Mouse (Mus musculus) liver (tissue): ENCODE results near the gene Wfdc15b.
"Not testable (repeated sequence)": the region's sequence is repeated elsewhere in the genome, so short reads cannot be mapped to it uniquely, and the experiment has no call there.

Experiments
- DNase-seq: peaks from one replicate; pipeline ENCODE4 v3.0.0-alpha.2; 2020; ENCODE audit warnings: mixed read lengths

Gene Wfdc15b

DNA sequence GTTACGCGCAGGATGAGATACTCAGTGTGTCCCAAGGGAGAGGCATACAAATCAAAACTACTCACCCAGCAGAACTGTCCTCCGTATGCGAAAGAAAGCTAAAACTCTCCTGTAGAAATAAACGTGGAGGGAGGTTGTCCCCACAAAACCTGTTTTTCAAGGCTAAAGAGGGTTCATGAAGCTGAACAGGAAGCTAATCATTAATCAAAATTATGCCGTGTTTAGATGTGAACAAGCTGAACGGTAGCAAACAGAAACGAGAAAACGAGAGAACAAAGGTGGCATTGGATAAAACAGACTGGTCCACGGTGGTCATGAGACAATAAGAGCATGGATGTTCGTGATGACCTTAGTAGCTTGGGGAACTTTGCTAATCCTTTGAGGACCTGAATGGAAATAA lies at the start of gene Wfdc15b:
Gene Wfdc15b, minus strand, starts transcription at position 139 of the 400 bp plus-strand sequence.
- DNase-seq, result no peak

DNA sequence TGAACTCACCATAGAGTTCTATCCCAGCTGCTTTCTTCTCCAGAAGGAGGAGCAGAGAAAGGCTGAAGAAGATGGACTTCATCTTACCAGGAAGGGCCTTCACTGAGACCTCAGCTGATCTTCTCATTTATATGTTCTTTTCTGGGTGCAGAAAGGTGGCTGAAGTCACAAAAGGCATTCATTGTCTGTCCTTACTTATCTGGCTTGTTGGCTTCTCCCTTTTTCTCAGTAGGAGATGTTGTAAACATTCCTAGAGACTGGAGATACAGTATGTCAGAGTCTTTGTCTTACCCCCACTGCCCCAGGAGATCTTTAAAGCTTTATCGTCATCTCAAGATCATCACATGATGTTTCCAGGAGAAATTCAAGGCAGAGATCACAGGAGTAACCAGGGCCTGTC lies 35.1 kb upstream of the Wfdc15b start, which contains the start of gene Svs3b:
Gene Svs3b, minus strand, starts transcription at position 101 of the 400 bp plus-strand sequence.
- DNase-seq, result not testable (repeated sequence)

DNA sequence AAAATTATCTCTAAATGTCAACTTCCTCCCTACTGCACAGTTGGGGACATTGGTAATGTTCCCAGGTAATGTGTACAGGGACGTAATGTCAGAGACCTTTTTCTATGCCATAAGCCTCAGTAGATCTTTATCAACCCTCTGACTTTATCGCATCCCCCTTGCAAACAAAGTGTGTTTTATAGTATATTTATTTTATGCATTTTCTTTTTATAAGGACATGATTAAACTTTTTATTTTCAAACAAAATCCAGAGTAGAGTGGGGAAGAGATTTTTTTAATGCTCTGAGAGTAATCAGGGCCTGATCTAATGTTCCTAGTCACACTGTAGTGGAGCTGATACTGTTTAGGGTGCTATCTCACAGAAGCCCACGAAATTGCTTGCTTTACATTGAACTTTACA lies 16.9 kb upstream of the Wfdc15b start, which contains the start of gene Svs2:
Gene Svs2, minus strand, starts transcription at position 101 of the 400 bp plus-strand sequence.
- DNase-seq, result no peak

DNA sequence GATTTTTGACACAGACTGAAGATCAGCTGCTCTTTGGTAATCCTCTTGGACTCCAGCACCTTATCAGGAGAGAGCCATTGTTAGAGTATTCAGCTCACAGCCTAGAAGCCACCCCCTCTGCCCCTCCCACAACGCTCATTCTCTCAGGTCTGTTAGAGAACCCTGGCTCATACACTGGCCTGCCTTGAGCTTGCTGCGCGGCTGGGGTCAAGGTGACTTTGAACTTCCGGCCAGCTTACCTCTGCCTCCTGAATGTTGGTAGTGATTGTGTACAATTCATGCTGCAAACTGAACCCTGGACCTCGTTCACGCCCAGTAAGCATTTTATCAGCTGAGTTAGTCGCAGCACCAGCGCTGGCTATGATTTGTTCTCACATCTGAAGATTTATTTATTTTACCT lies 11.2 kb upstream of the Wfdc15b start:
- no peak for DNase-seq

DNA sequence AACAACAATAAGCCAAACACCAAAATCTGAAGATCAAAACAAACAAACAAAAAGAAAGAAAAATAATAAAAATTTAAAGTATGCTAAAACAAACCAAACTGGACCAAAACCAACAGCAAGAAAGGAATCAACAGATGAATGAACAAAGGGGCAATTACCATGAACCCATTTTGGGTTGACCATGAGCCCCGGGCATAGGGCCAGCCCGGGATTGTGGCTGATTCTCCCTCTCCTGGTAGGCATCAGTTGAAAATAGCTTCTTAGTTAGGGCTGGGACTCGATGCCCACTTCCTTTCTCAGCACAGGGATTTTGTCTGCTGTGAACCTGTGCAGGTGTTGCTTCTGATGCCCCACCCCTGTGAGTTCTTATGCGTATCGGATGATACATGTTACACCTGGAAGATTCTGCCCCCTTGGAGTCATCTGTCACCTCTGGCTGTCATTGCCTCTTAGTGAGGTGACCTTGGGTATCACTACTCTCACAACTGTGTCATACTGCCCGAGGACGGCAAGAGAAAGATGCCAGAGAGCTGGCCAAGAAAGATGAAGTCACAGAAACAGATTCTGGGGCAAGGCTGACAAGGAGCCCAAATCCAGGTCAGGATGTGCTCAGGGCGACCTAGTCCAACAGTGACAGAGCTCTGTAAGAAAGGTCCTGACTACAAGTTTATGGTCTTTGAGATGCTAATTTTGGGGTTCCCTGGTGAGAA lies 7.1 kb upstream of the Wfdc15b start:
- no peak for DNase-seq

DNA sequence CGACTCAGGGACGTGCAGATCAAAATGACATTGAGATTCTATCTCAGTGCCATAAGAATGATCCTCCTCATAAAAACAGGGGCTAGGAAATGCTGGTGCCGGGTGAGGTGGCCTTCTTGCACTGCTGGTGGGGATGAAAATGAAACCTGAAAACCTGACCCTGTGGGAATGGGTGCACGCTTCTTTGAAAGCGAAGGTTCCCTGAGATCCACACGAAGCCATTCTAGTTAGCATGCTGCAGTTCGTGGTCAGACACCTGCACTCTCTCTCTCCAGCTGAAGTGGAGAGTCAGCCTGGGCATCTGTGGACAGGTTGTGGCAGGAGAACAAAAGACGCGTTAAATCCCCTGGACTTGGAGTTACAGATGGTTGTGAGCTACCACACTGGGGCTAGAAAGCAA lies 2.2 kb downstream of the Wfdc15b start:
- no peak for DNase-seq

DNA sequence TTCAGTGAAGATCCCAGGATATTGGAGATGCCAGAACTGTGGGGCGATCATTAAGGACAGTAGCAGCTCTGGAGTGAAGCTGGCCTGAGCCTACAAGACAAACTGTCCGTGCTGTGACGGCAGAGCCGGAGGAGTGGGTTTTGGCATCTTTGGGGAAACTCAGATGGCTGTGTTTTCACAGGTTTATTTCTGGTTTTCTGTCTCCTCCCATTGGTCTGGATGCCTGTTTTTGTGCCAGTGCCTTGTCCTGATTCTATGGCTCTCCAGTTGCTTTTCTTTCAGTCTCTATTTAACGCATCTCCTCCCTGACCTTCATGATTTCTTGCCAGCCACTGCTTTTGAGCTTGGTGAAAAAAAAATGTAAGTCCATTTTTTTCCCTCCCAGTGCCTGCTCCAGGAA lies 8.7 kb downstream of the Wfdc15b start:
- no peak for DNase-seq

DNA sequence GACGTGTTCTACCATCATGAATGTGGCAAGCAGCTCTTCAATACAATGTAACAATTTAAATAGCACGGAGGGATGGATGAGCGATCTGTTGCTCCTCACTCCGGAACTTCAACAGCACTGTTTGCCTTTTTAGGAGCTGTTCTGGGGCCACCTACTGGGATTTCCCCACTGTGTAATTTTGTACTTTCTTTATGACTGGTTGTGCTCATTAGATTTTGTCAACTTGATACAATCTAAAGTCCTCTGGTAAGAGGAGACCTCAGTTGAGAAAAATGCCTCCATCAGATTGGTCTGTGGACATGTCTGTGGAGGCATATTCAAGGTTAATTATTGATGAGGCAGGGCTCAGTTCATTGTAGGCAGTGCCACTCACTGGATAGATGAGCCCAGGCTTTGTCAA lies 10.6 kb downstream of the Wfdc15b start:
- no peak for DNase-seq

DNA sequence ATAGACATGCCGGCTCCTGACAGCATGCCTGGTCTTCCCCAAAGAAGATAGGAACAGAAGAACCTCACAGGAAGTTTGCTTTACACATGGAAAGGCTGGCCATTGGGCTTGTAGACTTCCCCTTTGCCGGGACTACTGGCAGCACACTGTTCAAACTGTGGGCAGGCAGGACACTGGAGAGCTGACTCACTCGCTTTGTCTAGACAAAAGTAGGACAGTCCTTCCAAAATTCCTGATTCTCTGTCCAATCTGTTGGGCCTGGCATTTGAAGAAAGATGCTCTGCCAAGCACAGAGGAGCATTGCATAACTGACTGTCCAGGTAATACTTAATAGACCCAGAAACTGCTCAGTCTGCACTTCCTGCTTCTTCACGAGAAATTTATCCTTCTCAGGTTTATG lies 14.8 kb downstream of the Wfdc15b start:
- DNase-seq, result no peak

DNA sequence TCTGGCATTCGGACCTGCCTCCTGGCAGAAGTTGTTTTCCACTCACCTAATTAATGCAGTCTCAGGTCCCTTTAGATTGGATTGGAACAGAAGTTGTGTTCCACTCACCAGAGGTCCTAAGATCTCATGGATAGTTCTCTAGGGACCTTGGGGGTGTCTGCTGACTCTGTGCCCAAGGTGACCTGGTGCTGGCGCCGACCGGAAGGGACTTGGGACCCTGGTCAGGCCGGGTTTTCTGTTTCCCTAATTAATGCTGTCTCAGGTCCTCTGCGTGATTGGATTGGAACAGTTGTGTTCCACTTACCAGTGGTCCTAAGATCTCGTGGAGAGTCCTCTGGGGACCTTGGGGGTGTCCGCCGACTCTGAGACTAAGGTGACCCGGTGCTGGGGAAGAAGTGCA lies 15.4 kb downstream of the Wfdc15b start:
- DNase-seq, result not testable (repeated sequence)

DNA sequence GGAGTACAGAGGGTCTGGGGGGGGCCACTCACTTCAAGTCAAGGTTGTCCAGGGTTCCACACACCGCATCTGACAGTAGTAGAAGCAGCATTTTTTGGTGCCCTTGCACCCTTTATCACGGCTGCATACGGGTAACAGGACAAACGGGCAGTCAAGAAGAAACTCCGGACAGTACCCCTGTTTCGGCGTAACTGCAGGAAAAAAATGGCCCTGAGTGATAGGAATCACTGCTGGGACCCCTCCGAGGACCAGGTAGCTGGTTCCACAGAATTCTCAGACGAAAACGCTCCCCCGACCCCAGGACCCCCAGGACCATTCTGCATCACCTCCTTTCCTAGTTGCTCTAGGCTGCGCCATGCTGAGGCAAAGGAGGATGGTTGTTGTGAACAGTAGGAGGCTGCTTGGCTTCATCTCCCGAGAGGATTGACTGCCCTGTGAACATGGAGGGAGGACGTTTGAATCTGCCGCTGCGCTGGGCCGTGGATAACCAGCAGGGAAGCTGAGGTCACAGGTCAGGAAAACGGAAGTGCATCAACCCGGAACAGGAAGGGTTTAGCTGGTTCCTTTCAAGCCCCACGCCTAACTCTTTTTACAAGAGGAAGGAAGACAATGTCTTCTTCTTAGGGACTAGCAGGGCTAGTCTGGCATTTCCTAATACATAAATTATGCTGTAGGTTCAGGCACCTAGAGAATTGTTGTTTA lies 21.7 kb downstream of the Wfdc15b start, which contains the start of gene Wfdc15a:
Gene Wfdc15a, minus strand, starts transcription at position 505 of the 702 bp plus-strand sequence.
- DNase-seq, result no peak

DNA sequence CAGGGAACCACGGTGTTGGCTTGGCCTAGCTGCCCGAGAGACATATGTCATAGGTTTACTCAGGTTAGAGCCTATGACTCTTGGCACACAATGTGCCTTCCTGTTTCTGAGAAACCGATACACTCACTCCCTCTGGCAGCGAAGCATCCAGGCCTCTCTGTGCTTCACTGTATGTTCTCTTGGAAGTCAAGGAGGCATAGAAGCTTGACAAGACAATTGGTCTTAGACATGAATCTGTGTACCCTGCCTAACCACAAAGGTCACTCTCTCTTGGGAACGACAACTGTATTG lies 24.8 kb downstream of the Wfdc15b start:
- no peak for DNase-seq

DNA sequence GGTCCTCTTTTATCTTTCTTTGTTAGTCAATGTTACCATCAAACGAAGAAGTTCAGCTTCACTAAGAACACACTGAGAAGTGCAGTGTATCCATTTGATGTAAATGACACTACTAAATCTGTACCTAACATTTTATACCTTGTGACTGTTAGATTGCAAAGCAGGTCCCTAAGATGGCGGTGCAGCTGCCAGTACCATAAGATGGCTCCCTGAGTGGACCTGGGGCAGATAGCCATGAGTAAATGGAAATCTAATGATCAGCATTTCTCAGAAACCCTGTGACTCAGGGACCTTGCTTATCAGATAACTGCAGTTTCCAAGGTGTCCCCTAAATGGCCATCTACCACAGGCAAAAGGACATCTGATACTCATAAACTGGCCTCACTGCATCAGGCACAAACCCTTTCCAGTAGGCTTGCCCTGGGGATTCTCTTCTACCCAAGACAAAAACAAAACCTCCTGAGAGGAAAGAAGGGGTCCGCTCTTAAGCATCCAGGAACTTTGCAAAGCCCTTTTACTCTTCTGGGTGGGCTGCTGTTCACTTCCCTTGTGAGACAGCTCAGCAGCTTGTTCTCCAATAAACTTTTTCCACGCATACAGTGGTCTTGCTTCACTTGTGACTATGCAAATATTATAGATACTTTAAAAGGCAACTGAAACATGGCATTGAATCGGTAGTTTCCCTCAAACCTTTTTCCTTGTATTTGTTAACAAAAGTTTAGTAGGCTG lies 25.3 kb downstream of the Wfdc15b start:
- no peak for DNase-seq

DNA sequence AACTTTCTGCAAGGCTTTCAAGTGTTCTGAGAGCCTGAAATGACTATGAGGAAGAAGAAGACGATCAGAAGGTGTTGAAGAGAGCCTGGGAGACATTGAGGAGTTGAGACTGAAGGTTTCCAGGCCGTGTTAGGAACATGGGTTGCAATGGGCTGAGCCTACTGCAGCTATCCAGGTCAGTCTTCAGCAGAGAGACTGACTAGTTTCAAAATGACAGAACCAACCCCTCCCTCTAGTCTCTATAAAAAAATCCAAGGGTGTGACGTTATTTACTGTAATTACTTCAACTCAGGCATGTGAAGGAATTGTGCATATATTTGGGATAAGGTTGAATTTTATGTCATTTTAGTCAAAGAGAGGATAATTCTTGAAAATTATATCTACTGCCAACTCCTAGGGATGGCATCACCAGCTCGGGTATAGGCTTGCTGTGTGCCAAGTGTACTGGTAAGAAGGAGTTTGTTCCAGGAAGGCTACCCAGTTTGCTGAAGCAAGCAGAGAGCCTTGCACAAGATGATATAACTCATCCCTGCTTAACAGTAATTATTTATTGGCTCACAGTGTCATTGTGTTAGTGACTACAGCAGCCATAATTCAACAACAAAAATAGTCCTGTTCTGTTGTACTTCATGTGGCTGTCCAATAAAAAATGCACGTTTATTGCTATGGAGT lies 26.4 kb downstream of the Wfdc15b start:
- DNase-seq, result no peak

DNA sequence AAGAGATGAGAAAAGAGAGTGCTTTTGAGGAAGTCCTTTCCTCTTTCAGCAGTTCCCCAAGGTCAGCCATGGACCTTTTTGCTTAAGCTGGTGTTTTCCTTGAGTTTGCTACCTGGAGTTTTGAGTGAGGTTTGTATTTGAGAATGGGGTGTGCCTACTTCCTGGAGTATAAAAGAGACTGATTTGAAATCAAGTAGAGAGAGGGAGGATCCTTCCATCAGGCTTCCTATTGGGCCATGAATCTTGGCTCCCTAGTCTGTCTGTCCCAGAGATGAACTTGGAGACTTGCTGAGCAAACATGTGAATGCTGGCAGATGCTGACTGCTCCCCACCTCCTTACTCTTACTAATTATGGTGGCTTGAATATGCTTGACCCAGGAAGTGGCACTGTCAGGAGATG lies 29.2 kb downstream of the Wfdc15b start:
- no peak for DNase-seq

DNA sequence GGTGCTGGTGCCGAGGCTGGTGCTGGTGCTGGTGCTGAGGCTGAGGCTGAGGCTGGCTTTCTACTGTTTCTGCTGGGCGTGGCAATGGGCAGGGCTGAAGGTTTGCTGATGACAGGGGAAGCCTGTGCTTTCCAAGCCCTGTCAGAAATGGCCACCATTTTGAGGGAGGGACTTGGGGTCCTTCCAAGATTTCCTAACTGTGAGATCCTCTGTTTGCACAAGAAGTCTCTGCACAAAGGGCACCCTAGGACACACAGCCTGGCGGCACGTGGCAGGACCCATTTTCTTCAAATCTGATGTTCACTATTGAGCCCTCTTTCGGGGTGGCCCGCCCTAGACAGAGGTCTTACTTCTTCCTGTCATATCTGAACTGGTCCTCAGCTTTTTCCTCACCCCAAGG lies 30.9 kb downstream of the Wfdc15b start, which contains the start of gene Wfdc12:
Gene Wfdc12, minus strand, starts transcription at position 33 of the 400 bp plus-strand sequence.
- no peak for DNase-seq

DNA sequence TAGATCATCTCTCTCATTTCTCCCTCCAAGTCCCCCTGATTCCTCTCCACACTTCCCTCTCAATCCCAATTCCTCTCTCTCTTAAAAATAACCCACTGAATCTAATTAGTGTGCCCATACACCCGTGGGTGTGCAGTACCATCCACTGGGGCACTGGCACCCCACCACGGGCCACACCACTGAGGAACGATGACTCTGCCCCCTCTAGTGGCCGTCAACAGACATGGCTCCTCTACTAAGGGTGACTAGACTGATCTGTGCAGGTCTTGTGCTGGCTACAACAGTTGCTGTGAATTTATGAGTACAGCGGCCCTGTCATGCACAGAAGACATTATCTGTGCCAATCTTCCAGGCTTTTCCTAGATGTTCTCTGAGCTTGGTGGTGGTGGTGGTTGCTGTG lies 32.7 kb downstream of the Wfdc15b start:
- DNase-seq, result no peak

DNA sequence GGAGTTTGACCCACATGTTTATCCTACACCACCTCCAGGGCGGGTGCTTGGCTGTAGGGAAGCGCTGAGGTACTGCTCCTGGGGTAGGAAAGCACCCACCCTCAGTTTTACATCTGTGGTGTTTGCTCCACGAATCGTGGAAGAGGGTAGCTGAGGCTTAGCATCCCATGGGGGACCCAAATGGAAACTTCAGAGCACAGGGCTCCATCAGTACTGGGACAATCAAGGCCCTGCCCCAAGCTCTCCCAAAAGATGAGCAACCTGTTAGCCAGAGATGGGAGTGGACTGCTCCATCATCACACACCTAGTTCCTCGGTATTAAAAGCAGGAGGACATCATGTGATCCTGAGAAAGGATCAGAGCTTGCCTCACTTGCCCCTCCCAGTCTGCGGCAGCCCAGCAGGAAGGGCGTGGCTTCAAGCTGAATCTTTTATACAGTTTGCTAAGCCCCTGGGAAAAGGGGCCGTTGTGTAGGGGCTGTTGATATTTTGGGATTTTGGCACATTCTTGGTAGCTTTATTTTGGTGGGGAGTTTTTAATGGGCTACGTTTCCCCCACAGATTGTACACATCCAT lies 37.2 kb downstream of the Wfdc15b start:
- DNase-seq, result no peak

DNA sequence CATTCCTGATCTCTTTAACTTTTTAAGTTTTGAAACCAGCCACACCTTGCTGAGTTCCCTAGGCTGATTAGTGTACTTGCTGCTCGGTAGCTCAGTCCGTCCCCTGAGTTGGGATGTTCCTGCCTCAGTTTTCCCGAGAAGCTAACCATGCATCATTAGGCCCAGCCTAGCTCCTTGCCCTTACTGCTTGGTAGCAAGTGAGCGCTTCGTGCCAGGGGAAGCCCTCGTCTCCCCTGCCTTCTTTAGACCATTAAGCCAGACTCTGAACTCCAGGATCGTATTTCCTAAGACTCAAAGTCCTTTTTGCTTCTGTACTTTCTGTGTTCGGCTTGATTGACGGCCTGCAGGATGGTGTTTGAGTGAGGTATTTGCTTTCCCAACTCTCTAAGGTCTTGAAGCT lies 38.1 kb downstream of the Wfdc15b start:
- no peak for DNase-seq

DNA sequence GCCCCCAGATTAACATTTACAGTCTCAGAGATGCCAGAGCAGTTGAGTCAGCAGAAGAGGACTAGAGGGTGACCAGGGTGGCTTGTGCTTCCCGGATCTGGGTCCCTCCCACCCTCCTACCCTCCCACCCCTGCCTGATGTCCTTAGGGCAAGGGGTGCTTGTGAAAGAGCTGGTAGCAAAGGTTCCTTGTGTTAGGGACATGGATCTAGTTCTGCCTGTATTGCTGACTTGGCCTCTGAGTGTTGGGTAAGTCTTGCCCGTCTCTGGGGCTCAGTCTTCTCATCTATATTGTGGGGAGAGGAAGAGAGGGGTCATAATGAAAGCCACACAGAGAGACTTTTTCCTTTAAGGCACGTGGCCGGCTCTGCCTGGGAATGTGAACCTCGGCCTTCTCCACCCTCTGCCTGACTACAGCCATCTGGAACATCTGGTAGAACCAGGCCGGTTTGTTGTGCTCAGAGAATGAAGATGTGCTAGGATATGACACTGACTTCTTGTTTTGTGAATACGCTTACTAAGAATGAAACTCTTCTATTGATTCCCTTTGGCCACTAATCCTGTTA lies 38.7 kb downstream of the Wfdc15b start, which contains the start of gene Wfdc5:
Gene Wfdc5, minus strand, starts transcription at position 51 of the 564 bp plus-strand sequence.
- no peak for DNase-seq

DNA sequence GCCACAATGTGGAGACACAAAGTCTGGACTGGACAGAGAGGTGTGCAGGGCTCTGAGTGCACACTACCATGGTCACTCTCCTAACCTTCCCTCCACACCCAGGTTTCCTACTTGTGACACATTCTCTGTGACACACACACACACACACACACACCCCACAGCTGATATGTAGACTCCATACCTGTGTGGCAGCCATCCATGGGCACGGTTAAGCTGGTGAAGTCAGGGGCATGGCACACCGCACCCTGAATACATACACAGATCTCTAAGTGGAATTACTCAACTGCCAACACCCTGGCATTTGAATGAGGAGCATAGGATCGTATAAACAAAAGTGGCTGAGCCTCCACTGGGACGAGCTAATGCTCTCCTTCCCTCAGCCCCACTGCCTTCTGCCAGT lies 40.7 kb downstream of the Wfdc15b start:
- no peak for DNase-seq

DNA sequence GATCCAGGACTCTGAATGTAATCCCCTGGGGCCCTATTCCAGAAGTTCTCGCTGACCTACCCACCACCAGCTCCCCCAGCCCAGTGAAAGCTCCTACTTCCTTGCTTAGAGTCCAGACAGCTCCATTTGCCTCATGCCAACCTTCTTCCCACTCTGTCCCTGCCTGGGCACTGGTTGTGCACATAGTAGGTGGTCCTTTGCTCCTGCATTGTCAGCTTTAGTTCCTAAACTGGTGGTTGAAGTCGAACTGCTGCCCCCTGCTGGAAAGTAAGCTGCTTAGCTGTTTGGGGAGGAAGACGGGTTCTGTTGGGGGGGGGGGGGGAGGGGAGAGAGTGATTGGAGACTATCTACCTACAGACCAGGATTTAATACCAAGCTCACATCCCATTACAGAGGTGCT lies 41.3 kb downstream of the Wfdc15b start:
- DNase-seq, result peak; percentile 15
